Mouse (Mus musculus) inflammation-experienced regulatory T-cells, adult 16 weeks (primary cell): ENCODE results near the gene Aco2. TPM values are rescaled to one million over a fixed set of nuclear protein-coding genes. Genes with fewer than 3 reads are reported as not detected.

Experiments used
- polyA plus RNA-seq: library from polyadenylated mRNA; unstranded; fragments of 100-300 nt; shearing (Covaris generic); gene quantifications from one replicate; pipeline ENCODE4 v1.2.1, GENCODE M21; 2017

Aco2 gene
- 149 TPM for polyA plus RNA-seq

DNA sequence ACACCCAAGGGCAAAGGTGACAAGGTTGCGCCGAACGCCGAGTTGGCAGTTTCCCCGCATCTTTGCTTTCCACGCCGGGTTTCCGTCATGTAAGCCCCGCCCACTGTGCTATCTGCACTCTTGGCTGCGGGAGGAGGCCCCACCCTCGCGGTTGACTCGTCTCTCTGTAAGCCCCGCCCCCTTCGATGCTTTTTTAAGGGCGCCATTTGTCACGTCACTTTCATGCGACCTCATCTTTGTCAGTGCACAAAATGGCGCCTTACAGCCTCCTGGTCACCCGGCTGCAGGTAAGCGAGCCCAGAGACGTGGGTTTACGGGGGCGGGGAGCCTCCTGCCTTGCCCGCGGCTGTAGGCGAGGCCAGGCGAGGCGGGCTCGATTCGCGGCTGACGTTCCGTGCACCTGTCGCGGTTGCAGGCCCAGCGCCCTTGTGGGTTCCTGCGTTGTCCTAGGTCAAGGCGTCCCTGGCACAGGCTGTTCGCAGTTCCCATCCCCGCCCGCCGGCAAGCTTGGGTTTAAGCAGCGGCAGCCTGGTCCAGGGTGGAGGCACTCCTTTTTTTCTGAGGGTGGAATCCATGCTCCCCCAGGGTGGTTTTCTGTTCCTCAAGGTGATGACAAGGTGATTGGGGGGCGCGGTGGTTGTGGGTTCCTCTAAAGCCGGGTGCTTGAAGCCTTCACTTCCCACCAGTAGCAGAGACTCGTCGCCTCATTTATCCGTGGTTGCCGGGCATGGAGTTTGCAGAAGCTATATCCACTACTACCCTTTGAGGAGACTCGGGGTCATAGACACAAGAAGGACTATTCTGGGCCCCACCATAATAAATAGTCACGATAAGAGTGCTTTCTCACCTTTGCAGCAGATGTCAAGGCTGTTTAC lies at the start of gene Aco2:
Gene Aco2 (plus strand): TSS at position 48 of the 875 bp plus-strand sequence.

GRCm38 (mm10) chr15:81858517-81859329 lies 13.4 kb upstream of the Aco2 start, which contains the start of gene Tob2:
Gene Tob2 (minus strand): TSS chr15:81858796.

DNA sequence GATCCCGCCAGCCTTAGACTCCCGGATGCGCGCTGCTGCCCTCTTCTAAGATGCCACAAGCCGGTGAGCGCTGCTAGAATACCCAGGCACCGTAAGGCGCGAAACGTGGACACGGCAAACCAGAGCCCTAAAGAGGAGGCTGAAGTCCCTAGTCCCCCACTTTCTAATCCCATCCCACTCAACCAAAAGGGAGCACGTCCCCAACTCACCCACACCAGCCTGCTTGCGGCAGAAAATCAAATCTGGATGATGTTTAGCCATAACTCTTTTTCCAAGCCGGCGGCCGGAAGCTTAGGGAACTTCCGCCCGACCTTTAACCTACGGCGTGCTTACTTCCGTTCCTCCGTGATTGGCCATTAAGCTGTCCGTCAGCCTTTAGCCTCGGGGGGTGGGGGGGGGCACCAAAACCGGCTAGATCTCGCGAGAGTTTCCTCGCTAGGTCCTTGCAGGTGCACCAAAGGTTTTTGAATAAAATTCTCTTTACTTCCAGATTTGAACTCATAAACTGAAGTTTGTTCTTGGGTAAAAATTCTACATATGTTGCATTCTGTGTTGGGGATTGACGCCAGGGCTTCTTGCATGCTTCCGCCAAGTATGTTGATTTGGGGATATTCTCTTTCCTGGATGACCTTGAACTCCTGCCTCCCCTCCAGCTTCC lies 376 bp upstream of the Aco2 start, which contains the start of gene Phf5a:
Gene Phf5a (minus strand): TSS at position 308 of the 658 bp plus-strand sequence.

DNA sequence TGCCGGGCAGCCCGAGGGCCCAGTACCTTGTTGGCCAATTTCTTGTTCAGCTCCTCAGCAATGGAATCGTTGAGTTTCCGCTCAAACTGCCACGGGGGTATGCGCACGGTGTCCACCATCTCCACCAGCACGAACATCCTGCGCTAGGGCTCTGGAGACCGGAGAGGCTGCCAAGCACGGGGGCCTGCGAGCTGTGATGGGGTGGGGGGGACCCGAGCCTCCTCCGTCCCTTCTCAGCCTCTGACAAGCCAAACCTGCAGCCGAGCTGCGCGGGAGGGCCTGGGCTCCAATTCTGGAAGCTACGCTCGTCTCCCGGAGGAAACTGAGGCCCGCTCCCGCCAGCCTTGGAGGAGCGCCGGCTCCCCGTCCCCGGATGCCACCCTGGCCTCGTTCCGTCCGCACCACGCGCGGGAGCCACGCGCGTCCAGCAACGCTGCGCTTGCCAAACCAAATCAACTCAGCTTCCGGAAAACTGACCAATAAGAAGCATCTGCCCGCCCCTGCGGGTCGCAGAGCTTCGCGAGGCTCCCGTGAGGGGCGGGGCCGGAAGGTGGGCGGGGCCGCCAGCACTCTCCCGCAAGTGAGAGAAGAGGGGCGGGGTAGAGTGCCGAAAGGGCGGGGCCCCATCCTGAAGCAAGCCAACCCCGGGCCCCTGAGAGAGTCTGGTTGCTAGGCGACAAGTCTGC lies 53.8 kb downstream of the Aco2 start, which contains the start of gene Polr3h:
Gene Polr3h (minus strand): TSS at position 481 of the 686 bp plus-strand sequence.

GRCm38 (mm10) chr15:81936679-81937078 lies 64.6 kb downstream of the Aco2 start, which contains the start of gene Csdc2:
Gene Csdc2 (plus strand): TSS chr15:81936759.

DNA sequence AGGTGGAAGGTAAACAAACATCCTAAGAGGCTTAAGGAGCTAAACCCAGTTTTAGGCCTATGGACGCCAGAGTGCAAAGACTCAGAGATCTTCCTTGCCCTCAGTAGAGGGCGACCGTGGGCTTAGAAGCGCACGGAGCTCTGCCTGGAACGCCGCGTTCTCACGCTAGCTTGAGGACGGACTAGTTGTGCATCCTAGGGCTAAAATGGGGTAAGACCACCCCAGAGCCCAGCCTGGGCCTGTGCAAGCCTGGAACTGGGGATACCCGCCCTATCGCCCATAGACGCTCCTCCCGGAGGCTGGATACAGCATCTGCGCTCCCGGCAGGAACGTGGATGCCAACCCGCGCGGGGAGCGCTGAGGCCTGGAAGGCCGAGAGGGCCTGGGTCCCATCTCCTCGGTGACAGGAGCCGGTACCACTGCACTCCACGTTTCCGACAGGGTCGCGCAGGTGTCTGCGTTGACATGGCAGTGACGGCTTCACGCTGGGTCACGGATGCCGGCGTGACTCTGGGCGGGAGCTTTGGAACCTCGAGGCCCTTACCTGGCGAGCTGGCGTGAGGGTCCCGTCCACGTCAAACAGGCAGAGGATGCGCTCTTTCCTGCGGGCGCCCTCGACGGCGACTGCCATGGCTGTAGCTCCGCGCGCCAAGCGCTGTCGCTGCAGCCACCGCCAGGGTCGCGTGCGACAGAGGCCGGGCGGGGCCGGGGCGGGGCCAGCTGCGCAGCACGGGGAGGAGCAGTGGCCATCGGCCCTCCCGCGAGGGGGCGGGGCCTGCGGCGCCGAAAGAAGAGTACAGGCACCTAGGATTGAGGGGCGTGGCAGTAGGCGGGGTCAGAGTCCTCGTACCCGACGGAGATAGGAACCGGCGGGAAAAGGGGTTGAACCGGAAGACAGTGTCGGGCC lies 88.3 kb downstream of the Aco2 start, which contains the start of gene Pmm1:
Gene Pmm1 (minus strand): TSS at position 760 of the 907 bp plus-strand sequence.

Other genes with a start within 250 kb of the Aco2 start
- 42.5 TPM for gene L3mbtl2, start 208.4 kb upstream of the Aco2 start, polyA plus RNA-seq
- gene Chadl, start 175.0 kb upstream of the Aco2 start, polyA plus RNA-seq: 3.9 TPM
- 5.7 TPM for gene Zc3h7b, start 127.3 kb upstream of the Aco2 start, polyA plus RNA-seq
- gene Rangap1, start 126.8 kb upstream of the Aco2 start, polyA plus RNA-seq: 88.9 TPM
- 22.9 TPM for gene Tef, start 69.9 kb upstream of the Aco2 start, polyA plus RNA-seq
- 86.1 TPM for gene Tob2, start 13.5 kb upstream of the Aco2 start, polyA plus RNA-seq
- gene Phf5a, start 398 bp upstream of the Aco2 start, polyA plus RNA-seq: 86.7 TPM
- 52.2 TPM for gene Polr3h, start 53.9 kb downstream of the Aco2 start, polyA plus RNA-seq
- gene Csdc2, start 64.5 kb downstream of the Aco2 start, polyA plus RNA-seq: not detected
- gene Pmm1, start 88.6 kb downstream of the Aco2 start, polyA plus RNA-seq: 13.7 TPM
- gene 1700029P11Rik, start 108.2 kb downstream of the Aco2 start, polyA plus RNA-seq: not detected
- gene Xrcc6, start 115.5 kb downstream of the Aco2 start, polyA plus RNA-seq: 80.5 TPM
- 31.6 TPM for gene Desi1, start 161.6 kb downstream of the Aco2 start, polyA plus RNA-seq
- 179 TPM for gene Snu13, start 175.3 kb downstream of the Aco2 start, polyA plus RNA-seq
- 0.06 TPM for gene 4930407I10Rik, start 186.8 kb downstream of the Aco2 start, polyA plus RNA-seq
- gene Mei1, start 197.7 kb downstream of the Aco2 start, polyA plus RNA-seq: not detected